Mouse (Mus musculus): ENCODE data around the gene Eno1. TPM values are rescaled to one million over a fixed set of nuclear protein-coding genes. Genes with fewer than 3 reads are reported as not detected.

Gene Eno1
- polyA plus RNA-seq, 1 experiment = 96.4 TPM

- Histone ChIP-seq H3K27ac (ENCODE audit: control insufficient read depth, insufficient read depth, low read depth, low read length, poor library complexity) (no peak overlapping the region), H3K4me3 (replicated peaks; ENCODE audit: control insufficient read depth, low read depth, low read length) (no peak overlapping the region), H3K4me1 (ENCODE audit: control insufficient read depth, insufficient read depth, low read length) (peaks cover 2% of the 10 kb centered on the region; the same call in 1 of the 2 replicates)
- no peak for TF ChIP-seq POLR2A (IDR thresholded peaks at IDR 0.05; ENCODE audit: borderline replicate concordance, control insufficient read depth, low read depth, low read length)
- TF ChIP-seq CTCF (IDR thresholded peaks at IDR 0.05; ENCODE audit: control insufficient read depth, insufficient read depth, low read length) = peak; percentile 99
- 66% methylated on average over 5 of the region's 5 CpGs for WGBS
Measured at GRCm38 (mm10) chr4:150248009-150248408, 11.5 kb downstream of the Eno1 start.

- Histone ChIP-seq H3K27ac (ENCODE audit: control insufficient read depth, insufficient read depth, low read depth, low read length, poor library complexity) (no peak overlapping the region), H3K4me3 (replicated peaks; ENCODE audit: control insufficient read depth, low read depth, low read length) (no peak overlapping the region), H3K4me1 (ENCODE audit: control insufficient read depth, insufficient read depth, low read length) (no peaks in the 10 kb centered on the region)
- WGBS = 94% methylated on average over 5 of the region's 5 CpGs
- TF ChIP-seq POLR2A (IDR thresholded peaks at IDR 0.05; ENCODE audit: borderline replicate concordance, control insufficient read depth, low read depth, low read length) = no peak
- no peak for TF ChIP-seq CTCF (IDR thresholded peaks at IDR 0.05; ENCODE audit: control insufficient read depth, insufficient read depth, low read length)
Measured at GRCm38 (mm10) chr4:150248917-150249316, 12.4 kb downstream of the Eno1 start.

GRCm38 (mm10) chr4:150249731-150250270, 13.3 kb downstream of the Eno1 start:
- Histone ChIP-seq H3K4me1 (ENCODE audit: control insufficient read depth, insufficient read depth, low read length) (no peaks in the 10 kb centered on the region), H3K27ac (ENCODE audit: control insufficient read depth, insufficient read depth, low read depth, low read length, poor library complexity) (no peak overlapping the region), H3K4me3 (replicated peaks; ENCODE audit: control insufficient read depth, low read depth, low read length) (no peak overlapping the region)
- TF ChIP-seq POLR2A (IDR thresholded peaks at IDR 0.05; ENCODE audit: borderline replicate concordance, control insufficient read depth, low read depth, low read length) (no peak), CTCF (IDR thresholded peaks at IDR 0.05; ENCODE audit: control insufficient read depth, insufficient read depth, low read length) (no peak)
- WGBS = 70% methylated on average over 5 of the region's 5 CpGs

- Histone ChIP-seq H3K27ac (ENCODE audit: control insufficient read depth, insufficient read depth, low read depth, low read length, poor library complexity) (no peak overlapping the region), H3K4me1 (ENCODE audit: control insufficient read depth, insufficient read depth, low read length) (no peaks in the 10 kb centered on the region), H3K4me3 (replicated peaks; ENCODE audit: control insufficient read depth, low read depth, low read length) (no peak overlapping the region)
- TF ChIP-seq CTCF (IDR thresholded peaks at IDR 0.05; ENCODE audit: control insufficient read depth, insufficient read depth, low read length) = no peak
- TF ChIP-seq POLR2A (IDR thresholded peaks at IDR 0.05; ENCODE audit: borderline replicate concordance, control insufficient read depth, low read depth, low read length) = no peak
- 81% methylated on average over 18 of the region's 18 CpGs for WGBS
Measured at GRCm38 (mm10) chr4:150250549-150251422, 14.3 kb downstream of the Eno1 start.

GRCm38 (mm10) chr4:150254416-150254815, 17.9 kb downstream of the Eno1 start:
- TF ChIP-seq CTCF (IDR thresholded peaks at IDR 0.05; ENCODE audit: control insufficient read depth, insufficient read depth, low read length) (no peak), POLR2A (IDR thresholded peaks at IDR 0.05; ENCODE audit: borderline replicate concordance, control insufficient read depth, low read depth, low read length) (no peak)
- WGBS = 59% methylated on average over 4 of the region's 4 CpGs
- Histone ChIP-seq H3K27ac (ENCODE audit: control insufficient read depth, insufficient read depth, low read depth, low read length, poor library complexity) (no peak overlapping the region), H3K4me1 (ENCODE audit: control insufficient read depth, insufficient read depth, low read length) (no peaks in the 10 kb centered on the region), H3K4me3 (replicated peaks; ENCODE audit: control insufficient read depth, low read depth, low read length) (no peak overlapping the region)

- 89% methylated on average over 7 of the region's 7 CpGs for WGBS
- Histone ChIP-seq H3K27ac (ENCODE audit: control insufficient read depth, insufficient read depth, low read depth, low read length, poor library complexity) (no peak overlapping the region), H3K4me3 (replicated peaks; ENCODE audit: control insufficient read depth, low read depth, low read length) (no peak overlapping the region), H3K4me1 (ENCODE audit: control insufficient read depth, insufficient read depth, low read length) (no peaks in the 10 kb centered on the region)
- TF ChIP-seq POLR2A (IDR thresholded peaks at IDR 0.05; ENCODE audit: borderline replicate concordance, control insufficient read depth, low read depth, low read length) = no peak
- no peak for TF ChIP-seq CTCF (IDR thresholded peaks at IDR 0.05; ENCODE audit: control insufficient read depth, insufficient read depth, low read length)
Measured at GRCm38 (mm10) chr4:150255181-150255580, 18.7 kb downstream of the Eno1 start.

GRCm38 (mm10) chr4:150257252-150258204, 21.0 kb downstream of the Eno1 start:
- no peak overlapping the region for H3K27ac ChIP-seq (ENCODE audit: control insufficient read depth, insufficient read depth, low read depth, low read length, poor library complexity)
- H3K4me3 ChIP-seq (replicated peaks; ENCODE audit: control insufficient read depth, low read depth, low read length) = no peak overlapping the region
- TF ChIP-seq POLR2A (IDR thresholded peaks at IDR 0.05; ENCODE audit: borderline replicate concordance, control insufficient read depth, low read depth, low read length) (no peak), CTCF (IDR thresholded peaks at IDR 0.05; ENCODE audit: control insufficient read depth, insufficient read depth, low read length) (peak; percentile 81)
- WGBS = 52% methylated on average over 20 of the region's 20 CpGs
- H3K4me1 ChIP-seq (ENCODE audit: control insufficient read depth, insufficient read depth, low read length) = no peaks in the 10 kb centered on the region

- 85% methylated on average over 14 of the region's 14 CpGs for WGBS
Measured at GRCm38 (mm10) chr4:150258388-150258787, 21.9 kb downstream of the Eno1 start.

More at GRCm38 (mm10) chr4:150258388-150258787, 21.9 kb downstream of the Eno1 start:
- no peak overlapping the region for H3K27ac ChIP-seq (ENCODE audit: control insufficient read depth, insufficient read depth, low read depth, low read length, poor library complexity)
- no peak overlapping the region for H3K4me3 ChIP-seq (replicated peaks; ENCODE audit: control insufficient read depth, low read depth, low read length)
- H3K4me1 ChIP-seq (ENCODE audit: control insufficient read depth, insufficient read depth, low read length) = no peaks in the 10 kb centered on the region
- TF ChIP-seq POLR2A (IDR thresholded peaks at IDR 0.05; ENCODE audit: borderline replicate concordance, control insufficient read depth, low read depth, low read length) (no peak), CTCF (IDR thresholded peaks at IDR 0.05; ENCODE audit: control insufficient read depth, insufficient read depth, low read length) (no peak)

All from bone marrow, adult 2 months (tissue).